Mouse (Mus musculus): Measurements from ENCODE around the gene Rbms3. TPM values are rescaled to one million over a fixed set of nuclear protein-coding genes. Genes with fewer than 3 reads are reported as not detected.

The Rbms3 gene
- 82.7 and 87.2 TPM in 2 replicates for polyA plus RNA-seq (2016; fragmentation: Nextera tagmentation; extraction: Ambion mirVana)

- no peaks in the 10 kb centered on the region for H3K27me3 ChIP-seq (replicated peaks)
- no peak within 1 kb of the TSS for H3K9ac ChIP-seq
- no peak within 1 kb of the TSS for H3K27ac ChIP-seq
- WGBS = 79% methylated on average over 9 of the region's 9 CpGs
- H3K9me3 ChIP-seq = no peaks in the 10 kb centered on the region
- no peaks in the 10 kb centered on the region for H3K36me3 ChIP-seq
- no peaks in the 10 kb centered on the region; the same call in 1 of the 2 replicates for H3K4me1 ChIP-seq
- ATAC-seq (ENCODE audit: low FRiP score, low read depth) = no peak
- H3K4me3 ChIP-seq = no peak within 1 kb of the TSS
- no peak within 1 kb of the TSS for H3K4me2 ChIP-seq (replicated peaks)
Measured at GRCm38 (mm10) chr9:117629771-117630170, at the start of gene Rbms3. Rbms3 (minus strand) TSS chr9:117629913.

GRCm38 (mm10) chr9:117673311-117673710 lies 43.6 kb upstream of the Rbms3 start:
- Histone ChIP-seq H3K9ac (no peak overlapping the region), H3K4me3 (no peak overlapping the region), H3K36me3 (no peaks in the 10 kb centered on the region), H3K9me3 (no peaks in the 10 kb centered on the region), H3K4me1 (no peaks in the 10 kb centered on the region), H3K4me2 (replicated peaks) (no peak overlapping the region), H3K27me3 (replicated peaks) (no peaks in the 10 kb centered on the region), H3K27ac (no peak overlapping the region)
- ATAC-seq (ENCODE audit: low FRiP score, low read depth) = no peak
- 86% methylated on average over 5 of the region's 5 CpGs for WGBS

- Histone ChIP-seq H3K27ac (no peak overlapping the region), H3K27me3 (replicated peaks) (no peaks in the 10 kb centered on the region), H3K4me2 (replicated peaks) (no peak overlapping the region), H3K9me3 (no peaks in the 10 kb centered on the region), H3K4me1 (no peaks in the 10 kb centered on the region), H3K36me3 (no peaks in the 10 kb centered on the region), H3K9ac (no peak overlapping the region), H3K4me3 (no peak overlapping the region)
- no peak for ATAC-seq (ENCODE audit: low FRiP score, low read depth)
- 87% methylated on average over 2 of the region's 2 CpGs for WGBS
Measured at GRCm38 (mm10) chr9:117654626-117655025, 24.9 kb upstream of the Rbms3 start.

GRCm38 (mm10) chr9:117653641-117654040 lies 23.9 kb upstream of the Rbms3 start:
- Histone ChIP-seq H3K9ac (no peak overlapping the region), H3K36me3 (no peaks in the 10 kb centered on the region), H3K27me3 (replicated peaks) (no peaks in the 10 kb centered on the region), H3K4me2 (replicated peaks) (no peak overlapping the region), H3K9me3 (no peaks in the 10 kb centered on the region), H3K27ac (no peak overlapping the region), H3K4me1 (no peaks in the 10 kb centered on the region), H3K4me3 (no peak overlapping the region)
- no peak for ATAC-seq (ENCODE audit: low FRiP score, low read depth)
- WGBS = 77% methylated on average over 5 of the region's 5 CpGs

GRCm38 (mm10) chr9:117646131-117646530 lies 16.4 kb upstream of the Rbms3 start:
- H3K9ac ChIP-seq = no peak overlapping the region
- no peak overlapping the region for H3K4me3 ChIP-seq
- no peak overlapping the region for H3K27ac ChIP-seq
- ATAC-seq (ENCODE audit: low FRiP score, low read depth) = no peak
- no peaks in the 10 kb centered on the region for H3K4me1 ChIP-seq
- H3K9me3 ChIP-seq = no peaks in the 10 kb centered on the region
- H3K4me2 ChIP-seq (replicated peaks) = no peak overlapping the region
- 86% methylated on average over 2 of the region's 2 CpGs for WGBS
- H3K27me3 ChIP-seq (replicated peaks) = no peaks in the 10 kb centered on the region
- H3K36me3 ChIP-seq = no peaks in the 10 kb centered on the region

GRCm38 (mm10) chr9:117641090-117641782 lies 11.5 kb upstream of the Rbms3 start:
- H3K4me3 ChIP-seq = no peak overlapping the region
- no peak overlapping the region for H3K4me2 ChIP-seq (replicated peaks)
- WGBS = 92% methylated on average over 4 of the region's 4 CpGs
- H3K27ac ChIP-seq = no peak overlapping the region
- H3K9ac ChIP-seq = no peak overlapping the region
- H3K9me3 ChIP-seq = no peaks in the 10 kb centered on the region
- no peaks in the 10 kb centered on the region for H3K36me3 ChIP-seq
- no peaks in the 10 kb centered on the region for H3K27me3 ChIP-seq (replicated peaks)
- no peak for ATAC-seq (ENCODE audit: low FRiP score, low read depth)
- no peaks in the 10 kb centered on the region for H3K4me1 ChIP-seq

- no peak for ATAC-seq (ENCODE audit: low FRiP score, low read depth)
- Histone ChIP-seq H3K27ac (no peak overlapping the region), H3K4me3 (no peak overlapping the region), H3K9me3 (no peaks in the 10 kb centered on the region), H3K36me3 (no peaks in the 10 kb centered on the region), H3K4me2 (replicated peaks) (no peak overlapping the region), H3K27me3 (replicated peaks) (no peaks in the 10 kb centered on the region), H3K4me1 (no peaks in the 10 kb centered on the region), H3K9ac (no peak overlapping the region)
- WGBS = 89% methylated on average over 5 of the region's 5 CpGs
Measured at GRCm38 (mm10) chr9:117638623-117639185, 9.0 kb upstream of the Rbms3 start.

- Histone ChIP-seq H3K27me3 (replicated peaks) (no peaks in the 10 kb centered on the region), H3K9me3 (no peaks in the 10 kb centered on the region), H3K36me3 (no peaks in the 10 kb centered on the region), H3K4me3 (no peak overlapping the region), H3K4me2 (replicated peaks) (no peak overlapping the region), H3K4me1 (no peaks in the 10 kb centered on the region), H3K27ac (no peak overlapping the region), H3K9ac (no peak overlapping the region)
- 80% methylated on average over 8 of the region's 8 CpGs for WGBS
- ATAC-seq (ENCODE audit: low FRiP score, low read depth) = no peak
Measured at GRCm38 (mm10) chr9:117636492-117636891, 6.8 kb upstream of the Rbms3 start.

GRCm38 (mm10) chr9:117627173-117627572 lies 2.5 kb downstream of the Rbms3 start:
- no peaks in the 10 kb centered on the region; the same call in 1 of the 2 replicates for H3K4me1 ChIP-seq
- H3K36me3 ChIP-seq = no peaks in the 10 kb centered on the region
- no peaks in the 10 kb centered on the region for H3K9me3 ChIP-seq
- no peak overlapping the region for H3K27ac ChIP-seq
- H3K4me3 ChIP-seq = no peak overlapping the region
- ATAC-seq (ENCODE audit: low FRiP score, low read depth) = no peak
- no peak overlapping the region for H3K9ac ChIP-seq
- H3K4me2 ChIP-seq (replicated peaks) = no peak overlapping the region
- H3K27me3 ChIP-seq (replicated peaks) = no peaks in the 10 kb centered on the region

GRCm38 (mm10) chr9:117600781-117601180 lies 28.9 kb downstream of the Rbms3 start:
- no peak overlapping the region for H3K4me3 ChIP-seq
- no peak overlapping the region for H3K4me2 ChIP-seq (replicated peaks)
- 84% methylated on average over 5 of the region's 5 CpGs for WGBS

GRCm38 (mm10) chr9:117599341-117599740 lies 30.4 kb downstream of the Rbms3 start:
- H3K9ac ChIP-seq = no peak overlapping the region
- no peak overlapping the region for H3K4me2 ChIP-seq (replicated peaks)
- 92% methylated on average over 9 of the region's 9 CpGs for WGBS
- no peak overlapping the region for H3K4me3 ChIP-seq
- no peaks in the 10 kb centered on the region; the same call in 1 of the 2 replicates for H3K27me3 ChIP-seq (replicated peaks)
- H3K36me3 ChIP-seq = no peaks in the 10 kb centered on the region
- H3K27ac ChIP-seq = no peak overlapping the region
- ATAC-seq (ENCODE audit: low FRiP score, low read depth) = no peak
- no peaks in the 10 kb centered on the region for H3K9me3 ChIP-seq
- no peaks in the 10 kb centered on the region for H3K4me1 ChIP-seq

More at GRCm38 (mm10) chr9:117600781-117601180, 28.9 kb downstream of the Rbms3 start:
- no peaks in the 10 kb centered on the region; the same call in 1 of the 2 replicates for H3K27me3 ChIP-seq (replicated peaks)
- H3K27ac ChIP-seq = no peak overlapping the region
- H3K9me3 ChIP-seq = no peaks in the 10 kb centered on the region
- H3K9ac ChIP-seq = no peak overlapping the region
- ATAC-seq (ENCODE audit: low FRiP score, low read depth) = no peak
- no peaks in the 10 kb centered on the region for H3K36me3 ChIP-seq
- H3K4me1 ChIP-seq = no peaks in the 10 kb centered on the region

GRCm38 (mm10) chr9:117596162-117596561 lies 33.6 kb downstream of the Rbms3 start:
- no peak for ATAC-seq (ENCODE audit: low FRiP score, low read depth)
- H3K4me1 ChIP-seq = no peaks in the 10 kb centered on the region
- H3K27me3 ChIP-seq (replicated peaks) = no peaks in the 10 kb centered on the region; the same call in 1 of the 2 replicates
- WGBS = 61% methylated on average over 5 of the region's 5 CpGs
- no peak overlapping the region for H3K4me2 ChIP-seq (replicated peaks)
- no peaks in the 10 kb centered on the region for H3K36me3 ChIP-seq
- H3K27ac ChIP-seq = no peak overlapping the region
- H3K4me3 ChIP-seq = no peak overlapping the region
- H3K9ac ChIP-seq = no peak overlapping the region
- no peaks in the 10 kb centered on the region for H3K9me3 ChIP-seq

GRCm38 (mm10) chr9:117585345-117585744 lies 44.4 kb downstream of the Rbms3 start:
- no peak overlapping the region for H3K4me3 ChIP-seq
- no peaks in the 10 kb centered on the region for H3K9me3 ChIP-seq
- no peaks in the 10 kb centered on the region for H3K36me3 ChIP-seq
- no peaks in the 10 kb centered on the region for H3K4me1 ChIP-seq
- H3K9ac ChIP-seq = no peak overlapping the region
- H3K27me3 ChIP-seq (replicated peaks) = no peaks in the 10 kb centered on the region
- no peak overlapping the region for H3K4me2 ChIP-seq (replicated peaks)
- no peak overlapping the region for H3K27ac ChIP-seq
- ATAC-seq (ENCODE audit: low FRiP score, low read depth) = no peak
- WGBS = 89% methylated on average over 6 of the region's 6 CpGs
